Mouse (Mus musculus) cerebellum, adult 2 months (tissue): ENCODE data around the gene Pde7b. TPM values are rescaled to one million over a fixed set of nuclear protein-coding genes. Genes with fewer than 3 reads are reported as not detected.

Experiments used
- DNase-seq, 2 experiments: peaks; one replicate each; pipeline ENCODE4 v3.0.0; 2021
- H3K27ac ChIP-seq: fragments of 200-500 bp; 2 replicates; pipeline ENCODE4 v1.5.1; 2012; ENCODE audit warnings: low read length, control low read depth, inconsistent platforms; ENCODE audit not compliant: insufficient read depth
- H3K27me3 ChIP-seq: fragments of 200-500 bp; 2 replicates; pipeline ENCODE4 v1.6.1; 2012; ENCODE audit warnings: inconsistent platforms, mild to moderate bottlenecking, low read length, moderate library complexity; ENCODE audit not compliant: control insufficient read depth, insufficient read depth
- H3K4me1 ChIP-seq: fragments of 200-500 bp; 2 replicates; pipeline ENCODE4 v1.6.1; 2011; ENCODE audit warnings: low read length; ENCODE audit not compliant: control insufficient read depth, insufficient read depth
- H3K4me3 ChIP-seq: fragments of 200-500 bp; replicated peaks from 2 replicates; pipeline ENCODE3; 2011; ENCODE audit warnings: mild to moderate bottlenecking, low read depth, low read length, control low read depth; ENCODE audit not compliant: insufficient read depth
- CTCF ChIP-seq: fragments of 200-500 bp; IDR thresholded peaks from 2 replicates; pipeline ENCODE4 v1.5.1; 2011; ENCODE audit warnings: low read depth, mild to moderate bottlenecking, control low read depth, low read length, moderate library complexity, borderline replicate concordance; ENCODE audit not compliant: insufficient read depth
- POLR2A ChIP-seq: fragments of 200-500 bp; IDR thresholded peaks from 2 replicates; pipeline ENCODE4 v1.6.1; 2011; ENCODE audit warnings: low read length, control low read depth, borderline replicate concordance; ENCODE audit not compliant: insufficient read depth
- WGBS: fragments of 180-500 bp; shearing (Covaris S2); methylation state at CpG from one replicate; pipeline ENCODE4 v1.1.7; 2018; 5-methylcytosine and 5-hydroxymethylcytosine counted together
- polyA plus RNA-seq: library from polyadenylated mRNA; depleted of rRNA; stranded (reverse); fragments of >200 nt; gene quantifications from 2 replicates; pipeline ENCODE4 v1.2.3, GENCODE M21; 2012; rRNA removed

The Pde7b gene
- polyA plus RNA-seq: 8.5 and 8.9 TPM in 2 replicates

DNA sequence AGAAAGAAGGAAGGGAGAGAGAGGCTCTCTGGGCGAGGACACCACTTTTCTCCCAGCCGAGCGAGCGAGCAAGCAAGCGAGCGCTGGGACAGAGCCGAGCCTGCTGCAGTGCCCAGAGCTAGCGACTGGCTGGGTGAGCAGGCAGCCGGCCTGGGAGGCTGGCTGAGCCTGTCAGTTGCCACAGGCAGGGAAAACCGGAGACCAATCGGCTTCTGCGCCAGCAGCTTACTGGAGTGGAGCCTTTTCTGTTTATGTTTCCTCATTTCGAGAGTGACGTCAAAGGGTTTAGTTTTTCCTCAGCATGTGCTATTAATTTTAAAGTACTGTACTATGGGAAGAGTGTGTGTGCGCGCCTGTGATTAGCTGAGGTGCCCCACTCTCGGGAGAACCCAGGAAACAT, at the start of gene Pde7b:
Pde7b (minus strand) TSS at position 173 of the 400 bp plus-strand sequence.
- TF ChIP-seq CTCF (no peak), POLR2A (no peak)
- Histone ChIP-seq H3K4me1 (no peaks in the 10 kb centered on the region), H3K4me3 (peak within 1 kb of the TSS; percentile 48), H3K27me3 (no peaks in the 10 kb centered on the region), H3K27ac (no peak within 1 kb of the TSS)
- 13% methylated on average over 17 of the region's 17 CpGs for WGBS
- DNase-seq: peak; percentile 63 to 67

DNA sequence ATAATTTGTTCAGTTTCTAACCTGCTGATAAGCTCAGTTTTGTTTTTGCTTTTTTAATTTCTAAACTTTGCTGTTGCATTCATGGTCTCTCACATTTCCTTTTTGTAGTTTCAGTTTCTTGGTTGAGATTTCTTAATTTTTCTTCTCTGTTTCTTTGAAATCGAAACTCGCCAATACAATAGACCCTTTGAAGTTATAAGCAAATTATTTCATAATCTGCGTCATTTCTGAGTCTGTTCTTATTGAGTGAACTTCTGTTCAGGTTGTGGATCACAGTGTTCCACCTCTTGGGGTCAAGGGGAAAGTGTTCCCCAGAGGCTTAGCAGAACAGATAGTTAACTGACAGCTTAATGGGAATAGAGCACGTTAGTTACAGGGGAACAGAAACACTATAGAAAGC, 47.2 kb upstream of the Pde7b start:
- no peaks in the 10 kb centered on the region for H3K27me3 ChIP-seq
- no peak overlapping the region for H3K27ac ChIP-seq
- TF ChIP-seq CTCF (no peak), POLR2A (no peak)
- 78% methylated on average over 4 of the region's 4 CpGs for WGBS
- no peak for DNase-seq
- no peak overlapping the region for H3K4me3 ChIP-seq
- no peaks in the 10 kb centered on the region for H3K4me1 ChIP-seq

DNA sequence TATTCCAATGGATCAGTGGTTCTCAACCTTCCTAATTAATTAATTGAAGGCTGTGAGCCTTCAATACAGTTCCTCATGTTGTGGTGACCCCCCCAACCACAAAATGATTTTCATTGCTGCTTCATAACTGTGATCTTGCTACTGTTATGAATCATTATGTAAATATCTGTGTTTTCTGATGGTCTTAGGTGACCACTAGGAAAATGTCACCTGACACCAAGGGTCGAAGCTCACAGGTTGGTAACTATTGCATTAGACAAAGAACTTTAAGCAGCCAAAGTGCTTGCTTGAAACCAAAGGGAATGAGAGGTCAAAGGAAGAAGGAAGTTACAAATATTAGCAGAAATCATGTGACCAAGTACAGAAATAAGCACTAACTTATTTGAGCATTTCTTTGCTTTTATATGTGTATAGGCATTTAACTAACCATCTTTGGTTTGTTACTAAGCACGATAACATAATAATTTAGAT, 45.6 kb upstream of the Pde7b start:
- Histone ChIP-seq H3K4me1 (no peaks in the 10 kb centered on the region), H3K27ac (no peak overlapping the region), H3K27me3 (no peaks in the 10 kb centered on the region), H3K4me3 (no peak overlapping the region)
- WGBS: 89% methylated on average over 2 of the region's 2 CpGs
- no peak for DNase-seq
- TF ChIP-seq CTCF: no peak
- TF ChIP-seq POLR2A: no peak

DNA sequence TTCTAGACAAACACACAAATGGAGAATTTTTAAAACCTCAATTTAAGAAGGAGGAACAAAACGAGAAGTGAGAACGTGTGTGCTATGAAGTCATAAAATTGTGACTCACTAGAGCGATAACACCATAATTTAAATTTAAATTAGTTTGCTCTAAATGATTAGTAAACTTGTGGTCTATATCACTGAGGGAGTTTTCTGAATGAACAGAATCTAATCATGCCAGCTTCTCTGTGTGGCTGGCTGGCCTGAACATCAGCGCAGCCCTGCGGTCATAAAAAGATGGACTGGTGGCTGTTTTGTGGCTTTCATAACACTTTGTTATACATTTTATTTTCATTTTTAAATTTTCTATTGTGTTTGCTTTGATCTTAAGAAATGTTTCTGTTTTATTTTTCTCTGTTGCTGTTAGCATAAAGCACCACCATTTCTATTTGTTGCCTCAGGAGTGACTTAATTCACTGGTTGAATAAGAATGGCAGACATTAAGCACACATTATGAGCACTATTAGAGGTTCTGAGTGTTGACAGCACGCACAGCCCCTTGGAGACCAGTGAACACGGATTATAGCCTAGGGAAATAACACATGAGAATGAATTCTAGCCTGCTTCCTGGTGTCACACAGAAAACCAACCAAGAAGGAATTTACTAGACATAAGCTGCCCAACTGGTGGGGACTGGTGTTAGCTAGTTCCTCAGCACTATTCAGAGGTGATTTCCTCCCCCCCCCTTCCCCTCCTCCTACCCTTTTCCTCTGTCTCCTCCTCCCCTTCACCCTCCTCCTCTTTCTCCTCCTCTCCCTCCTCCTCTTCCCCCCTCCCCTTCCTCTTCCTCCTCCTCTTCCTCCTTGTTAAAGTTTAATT, 44.9 kb upstream of the Pde7b start:
- TF ChIP-seq CTCF (no peak), POLR2A (no peak)
- no peak for DNase-seq
- Histone ChIP-seq H3K27ac (no peak overlapping the region), H3K4me3 (no peak overlapping the region), H3K27me3 (no peaks in the 10 kb centered on the region), H3K4me1 (no peaks in the 10 kb centered on the region)
- WGBS: 77% methylated on average over 7 of the region's 7 CpGs

DNA sequence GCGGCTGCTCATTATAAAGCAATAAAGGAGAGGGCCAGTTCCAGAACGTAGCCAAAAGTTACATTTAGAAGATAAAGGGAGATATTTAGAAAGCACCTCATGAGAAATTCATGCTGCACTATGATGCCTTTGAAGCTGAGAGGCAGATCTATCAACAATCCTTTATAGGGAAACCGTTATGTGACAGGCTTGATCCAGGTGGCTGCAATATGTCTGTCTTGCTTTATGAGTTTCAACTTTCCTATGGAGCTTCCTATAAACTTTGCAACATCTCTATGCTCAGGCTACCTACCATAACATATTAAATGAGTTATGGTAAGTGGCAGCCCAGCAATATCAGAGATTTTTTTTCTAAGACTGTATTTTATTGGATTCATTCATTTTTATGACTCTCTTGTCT, 39.5 kb upstream of the Pde7b start:
- Histone ChIP-seq H3K27ac (no peak overlapping the region), H3K4me1 (no peaks in the 10 kb centered on the region), H3K4me3 (no peak overlapping the region), H3K27me3 (no peaks in the 10 kb centered on the region)
- DNase-seq: no peak
- 86% methylated on average over 3 of the region's 3 CpGs for WGBS
- TF ChIP-seq POLR2A (no peak), CTCF (no peak)

DNA sequence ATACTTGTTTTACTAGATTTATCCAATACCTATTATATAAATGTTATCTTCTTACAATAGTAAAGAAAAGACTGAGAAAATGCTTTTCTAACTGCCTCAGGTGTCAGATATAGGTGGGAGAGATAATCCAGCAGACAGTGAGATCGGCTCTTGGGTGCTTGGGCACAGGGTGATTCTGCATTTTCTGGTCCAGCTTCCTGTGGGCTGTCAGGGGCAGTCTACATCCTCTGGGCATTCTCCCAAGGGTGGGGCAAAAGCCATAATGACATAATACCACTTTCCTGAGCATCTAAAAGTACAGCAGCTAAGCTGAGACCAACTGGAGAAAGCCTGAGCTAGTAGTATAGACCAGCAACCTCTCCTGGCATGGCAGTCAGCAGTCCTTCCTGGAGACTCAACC, 34.1 kb upstream of the Pde7b start:
- no peak overlapping the region for H3K4me3 ChIP-seq
- TF ChIP-seq POLR2A (no peak), CTCF (no peak)
- no peaks in the 10 kb centered on the region for H3K4me1 ChIP-seq
- 82% methylated on average over 1 of the region's 1 CpGs for WGBS
- no peak overlapping the region for H3K27ac ChIP-seq
- no peak for DNase-seq
- no peaks in the 10 kb centered on the region for H3K27me3 ChIP-seq

DNA sequence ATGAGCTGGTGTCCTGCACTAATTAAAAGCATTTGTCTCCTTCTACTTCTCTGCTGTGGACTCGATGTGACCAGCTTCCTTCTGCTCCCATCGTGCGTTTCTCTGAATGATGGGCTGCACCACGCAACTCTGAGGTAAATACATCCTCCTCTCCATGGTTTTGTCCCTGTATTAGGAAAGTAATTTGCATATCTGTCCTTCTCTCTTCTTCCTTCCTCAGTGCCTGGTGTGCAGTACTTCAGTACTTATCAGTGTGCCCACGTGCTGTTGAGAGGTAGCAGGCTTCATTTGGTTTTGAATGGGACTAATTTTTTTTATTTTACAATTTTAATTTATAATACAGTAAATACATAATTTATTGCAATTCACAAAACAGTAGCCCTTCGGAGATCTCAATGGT, 33.4 kb upstream of the Pde7b start:
- TF ChIP-seq POLR2A (no peak), CTCF (no peak)
- no peaks in the 10 kb centered on the region for H3K27me3 ChIP-seq
- no peaks in the 10 kb centered on the region for H3K4me1 ChIP-seq
- H3K4me3 ChIP-seq: no peak overlapping the region
- no peak for DNase-seq
- 89% methylated on average over 6 of the region's 6 CpGs for WGBS
- no peak overlapping the region for H3K27ac ChIP-seq

DNA sequence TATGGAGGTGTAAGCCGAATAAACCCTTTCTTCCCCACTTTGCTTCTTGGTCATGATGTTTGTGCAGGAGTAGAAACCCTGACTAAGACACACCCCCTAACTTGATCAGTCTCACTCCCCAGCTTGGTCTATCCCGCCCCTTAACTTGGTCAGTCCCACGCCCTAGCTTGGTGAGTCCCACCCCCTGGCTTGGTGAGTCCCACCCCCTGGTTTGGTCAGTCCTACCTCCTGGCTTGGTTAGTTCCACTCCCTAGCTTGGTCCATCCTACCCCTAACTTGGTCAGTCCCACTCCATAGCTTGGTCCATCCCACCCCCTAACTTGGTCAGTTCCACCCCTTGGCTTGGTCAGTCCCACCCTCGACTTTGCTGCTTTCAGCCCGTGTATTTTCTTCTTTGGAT, 31.3 kb upstream of the Pde7b start:
- Histone ChIP-seq H3K4me1 (no peaks in the 10 kb centered on the region), H3K4me3 (no peak overlapping the region), H3K27me3 (no peaks in the 10 kb centered on the region), H3K27ac (no peak overlapping the region)
- no peak for DNase-seq
- no peak for TF ChIP-seq CTCF
- TF ChIP-seq POLR2A: no peak
- 91% methylated on average over 5 of the region's 5 CpGs for WGBS
